Mouse (Mus musculus): ENCODE measurements around the gene Gpr89. TPM values are rescaled to one million over a fixed set of nuclear protein-coding genes. Genes with fewer than 3 reads are reported as not detected.

Gene Gpr89
- total and polyA plus RNA-seq, 2 experiments from 2014 or later = 24.1 to 34.8 TPM

GRCm38 (mm10) chr3:96925920-96926319, 20.8 kb upstream of the Gpr89 start, which contains the start of gene Gja8:
Gene Gja8 (minus strand): TSS chr3:96926020.
- Histone ChIP-seq H3K9me3 (ENCODE audit: low read length) (no peaks in the 10 kb centered on the region), H3K27ac (ENCODE audit: low read depth, low read length) (no peak within 1 kb of the TSS), H3K4me3 (ENCODE audit: low read depth, low read length) (no peak within 1 kb of the TSS), H3K36me3 (ENCODE audit: insufficient read depth) (no peaks in the 10 kb centered on the region), H3K9ac (no peak within 1 kb of the TSS), H3K27me3 (ENCODE audit: insufficient read depth, low read length) (no peaks in the 10 kb centered on the region), H3K4me2 (ENCODE audit: low read depth) (no peak within 1 kb of the TSS), H3K4me1 (ENCODE audit: insufficient read depth) (no peaks in the 10 kb centered on the region)
- 67% methylated on average over 6 of the region's 6 CpGs for WGBS
- no peak for TF ChIP-seq CTCF (IDR thresholded peaks at IDR 0.05; ENCODE audit: low read depth)
- ATAC-seq = no peak
- DNase-seq = no peak

- no peaks in the 10 kb centered on the region for H3K27me3 ChIP-seq (ENCODE audit: insufficient read depth, low read length)
- ATAC-seq (no peak), DNase-seq (no peak)
- H3K4me1 ChIP-seq (ENCODE audit: insufficient read depth) = no peaks in the 10 kb centered on the region
- no peak overlapping the region for H3K4me2 ChIP-seq (ENCODE audit: low read depth)
- H3K9ac ChIP-seq = no peak overlapping the region
- WGBS = 78% methylated on average over 4 of the region's 4 CpGs
- H3K36me3 ChIP-seq (ENCODE audit: insufficient read depth) = no peaks in the 10 kb centered on the region
- no peak for TF ChIP-seq CTCF (IDR thresholded peaks at IDR 0.05; ENCODE audit: low read depth)
- H3K9me3 ChIP-seq (ENCODE audit: low read length) = no peaks in the 10 kb centered on the region
- no peak overlapping the region for H3K27ac ChIP-seq (ENCODE audit: low read depth, low read length)
- H3K4me3 ChIP-seq (ENCODE audit: low read depth, low read length) = no peak overlapping the region
Observed at GRCm38 (mm10) chr3:96924631-96925030, 19.5 kb upstream of the Gpr89 start.

- ATAC-seq = no peak
- Histone ChIP-seq H3K27me3 (ENCODE audit: insufficient read depth, low read length) (no peaks in the 10 kb centered on the region), H3K4me1 (ENCODE audit: insufficient read depth) (no peaks in the 10 kb centered on the region), H3K9me3 (ENCODE audit: low read length) (no peaks in the 10 kb centered on the region), H3K4me3 (ENCODE audit: low read depth, low read length) (no peak overlapping the region), H3K9ac (no peak overlapping the region), H3K4me2 (ENCODE audit: low read depth) (no peak overlapping the region), H3K27ac (ENCODE audit: low read depth, low read length) (no peak overlapping the region), H3K36me3 (ENCODE audit: insufficient read depth) (no peaks in the 10 kb centered on the region)
- DNase-seq = no peak
- TF ChIP-seq CTCF (IDR thresholded peaks at IDR 0.05; ENCODE audit: low read depth) = no peak
- WGBS = 79% methylated on average over 7 of the region's 7 CpGs
Observed at GRCm38 (mm10) chr3:96920991-96921390, 15.8 kb upstream of the Gpr89 start.

GRCm38 (mm10) chr3:96905592-96905991, 446 bp upstream of the Gpr89 start:
- peak overlapping the region; percentile 67 for H3K4me2 ChIP-seq (ENCODE audit: low read depth)
- H3K4me1 ChIP-seq (ENCODE audit: insufficient read depth) = no peaks in the 10 kb centered on the region
- ATAC-seq (peak; percentile 36), DNase-seq (no peak)
- no peak for TF ChIP-seq CTCF (IDR thresholded peaks at IDR 0.05; ENCODE audit: low read depth)
- 0 out of 2 replicates have a peak overlapping the region, but pooled peaks have one; percentile 84 for H3K9ac ChIP-seq
- no peaks in the 10 kb centered on the region for H3K36me3 ChIP-seq (ENCODE audit: insufficient read depth)
- H3K9me3 ChIP-seq (ENCODE audit: low read length) = no peaks in the 10 kb centered on the region
- H3K4me3 ChIP-seq (ENCODE audit: low read depth, low read length) = peak overlapping the region; percentile 80
- WGBS = 42% methylated on average over 9 of the region's 9 CpGs
- H3K27ac ChIP-seq (ENCODE audit: low read depth, low read length) = no peak overlapping the region
- H3K27me3 ChIP-seq (ENCODE audit: insufficient read depth, low read length) = no peaks in the 10 kb centered on the region

- TF ChIP-seq CTCF (IDR thresholded peaks at IDR 0.05; ENCODE audit: low read depth) = no peak
- Histone ChIP-seq H3K4me3 (ENCODE audit: low read depth, low read length) (peak within 1 kb of the TSS; percentile 80), H3K36me3 (ENCODE audit: insufficient read depth) (no peaks in the 10 kb centered on the region), H3K4me1 (ENCODE audit: insufficient read depth) (no peaks in the 10 kb centered on the region), H3K4me2 (ENCODE audit: low read depth) (peak within 1 kb of the TSS; percentile 67), H3K27me3 (ENCODE audit: insufficient read depth, low read length) (no peaks in the 10 kb centered on the region), H3K27ac (ENCODE audit: low read depth, low read length) (peak within 1 kb of the TSS; percentile 66), H3K9me3 (ENCODE audit: low read length) (no peaks in the 10 kb centered on the region), H3K9ac (peak within 1 kb of the TSS; percentile 84)
- no peak for DNase-seq
- 11% methylated on average over 14 of the region's 14 CpGs for WGBS
- ATAC-seq = peak; percentile 12
Observed at GRCm38 (mm10) chr3:96904393-96904792, 753 bp downstream of the Gpr89 start, which contains the start of gene Gja5. Gene Gja5 (plus strand): TSS chr3:96904693.

GRCm38 (mm10) chr3:96902336-96902999, 2.7 kb downstream of the Gpr89 start:
- Histone ChIP-seq H3K4me2 (ENCODE audit: low read depth) (no peak overlapping the region), H3K9ac (no peak overlapping the region), H3K4me3 (ENCODE audit: low read depth, low read length) (no peak overlapping the region), H3K36me3 (ENCODE audit: insufficient read depth) (peaks cover 5% of the 10 kb centered on the region; the same call in 1 of the 2 replicates), H3K27ac (ENCODE audit: low read depth, low read length) (no peak overlapping the region), H3K27me3 (ENCODE audit: insufficient read depth, low read length) (no peaks in the 10 kb centered on the region), H3K9me3 (ENCODE audit: low read length) (no peaks in the 10 kb centered on the region), H3K4me1 (ENCODE audit: insufficient read depth) (no peaks in the 10 kb centered on the region)
- ATAC-seq (no peak), DNase-seq (no peak)
- no peak for TF ChIP-seq CTCF (IDR thresholded peaks at IDR 0.05; ENCODE audit: low read depth)
- whole genome bisulfite sequencing = 93% methylated on average over 4 of the region's 4 CpGs

GRCm38 (mm10) chr3:96883690-96884089, 21.5 kb downstream of the Gpr89 start:
- ATAC-seq (no peak), DNase-seq (no peak)
- Histone ChIP-seq H3K9me3 (ENCODE audit: low read length) (no peaks in the 10 kb centered on the region), H3K27ac (ENCODE audit: low read depth, low read length) (no peak overlapping the region), H3K4me3 (ENCODE audit: low read depth, low read length) (no peak overlapping the region), H3K27me3 (ENCODE audit: insufficient read depth, low read length) (no peaks in the 10 kb centered on the region), H3K4me1 (ENCODE audit: insufficient read depth) (no peaks in the 10 kb centered on the region), H3K36me3 (ENCODE audit: insufficient read depth) (peaks cover 59% of the 10 kb centered on the region), H3K9ac (no peak overlapping the region), H3K4me2 (ENCODE audit: low read depth) (no peak overlapping the region)
- TF ChIP-seq CTCF (IDR thresholded peaks at IDR 0.05; ENCODE audit: low read depth) = no peak
- 91% methylated on average over 7 of the region's 7 CpGs for WGBS

Measured in forebrain, postnatal 0 days (tissue).